Mouse (Mus musculus): ENCODE data around the gene Arhgef10l. TPM values are rescaled to one million over a fixed set of nuclear protein-coding genes. Genes with fewer than 3 reads are reported as not detected.

The Arhgef10l gene
- total and polyA plus RNA-seq, 3 experiments: 10.2 to 26.0 TPM; not detected in 1

GRCm38 (mm10) chr4:140500766-140501165 lies 165.0 kb downstream of the Arhgef10l start:
- no peak for TF ChIP-seq ZC3H11A (IDR thresholded peaks at IDR 0.05; ENCODE audit: low read depth, low read length)
- TF ChIP-seq USF1 (IDR thresholded peaks at IDR 0.05; ENCODE audit: low read depth, low read length): no peak
- TF ChIP-seq BHLHE40 (IDR thresholded peaks at IDR 0.05; ENCODE audit: borderline replicate concordance, low read depth, low read length): no peak
- TF ChIP-seq TBP (IDR thresholded peaks at IDR 0.05; ENCODE audit: low read depth, low read length): no peak
- no peak for TF ChIP-seq MXI1 (IDR thresholded peaks at IDR 0.05; ENCODE audit: low read depth, low read length)
- no peak for TF ChIP-seq UBTF (IDR thresholded peaks at IDR 0.05; ENCODE audit: borderline replicate concordance, insufficient read depth, low read depth, low read length)
- no peak for TF ChIP-seq MAX (IDR thresholded peaks at IDR 0.05; ENCODE audit: low read length)
- no peak for TF ChIP-seq CHD2 (IDR thresholded peaks at IDR 0.05; ENCODE audit: low read length)
- no peak for TF ChIP-seq KAT2A (conservative IDR thresholded peaks at IDR 0.05; ENCODE audit: low read depth, low read length)
- TF ChIP-seq MAZ (IDR thresholded peaks at IDR 0.05; ENCODE audit: low read depth, low read length): no peak
- no peak for TF ChIP-seq USF2 (IDR thresholded peaks at IDR 0.05; ENCODE audit: borderline replicate concordance in 1 of 2, insufficient read depth in 1 of 2, low read depth in 1 of 2, low read length in 2 of 2)
- TF ChIP-seq ZKSCAN1 (IDR thresholded peaks at IDR 0.05; ENCODE audit: low read depth, low read length): no peak
- TF ChIP-seq POLR2A (IDR thresholded peaks at IDR 0.05; ENCODE audit: control insufficient read depth in 1 of 2, insufficient read depth in 1 of 2, low read depth in 1 of 2, low read length in 2 of 2, poor library complexity in 1 of 2): no peak
- TF ChIP-seq ELF1 (IDR thresholded peaks at IDR 0.05; ENCODE audit: low read depth, low read length): no peak
- no peak for TF ChIP-seq E2F4 (IDR thresholded peaks at IDR 0.05; ENCODE audit: borderline replicate concordance, low read depth, low read length)
- TF ChIP-seq RCOR1 (IDR thresholded peaks at IDR 0.05; ENCODE audit: low read depth, low read length): no peak
- no peak overlapping the region for H3K27ac ChIP-seq (ENCODE audit: control insufficient read depth, low read depth, low read length)
- no peaks in the 10 kb centered on the region for H3K36me3 ChIP-seq (ENCODE audit: control insufficient read depth in 1 of 2, insufficient read depth in 2 of 2, low read length in 2 of 2)
- H3K4me1 ChIP-seq (ENCODE audit: control insufficient read depth in 1 of 2, insufficient read depth in 2 of 2, low read length in 2 of 2): no peaks in the 10 kb centered on the region
- H3K4me3 ChIP-seq (ENCODE audit: control insufficient read depth in 1 of 2, insufficient read depth in 1 of 2, low read depth in 2 of 2, low read length in 2 of 2): no peak overlapping the region
- no peak overlapping the region for H3K9ac ChIP-seq (ENCODE audit: control insufficient read depth, low read depth, low read length, poor library complexity, severe bottlenecking)
- no peak for DNase-seq (ENCODE audit: low read depth, low spot score)
- no peaks in the 10 kb centered on the region for H3K79me2 ChIP-seq (ENCODE audit: control insufficient read depth, insufficient read depth, low read length, poor library complexity)
- H3K27me3 ChIP-seq (ENCODE audit: control insufficient read depth in 1 of 2, insufficient read depth in 2 of 2, low read length in 2 of 2): no peaks in the 10 kb centered on the region
- no peaks in the 10 kb centered on the region for H3K9me3 ChIP-seq (replicated peaks; ENCODE audit: insufficient read depth, low read length)

GRCm38 (mm10) chr4:140499571-140499970 lies 166.2 kb downstream of the Arhgef10l start:
- Histone ChIP-seq H3K79me2 (ENCODE audit: control insufficient read depth, insufficient read depth, low read length, poor library complexity) (no peaks in the 10 kb centered on the region), H3K36me3 (ENCODE audit: control insufficient read depth in 1 of 2, insufficient read depth in 2 of 2, low read length in 2 of 2) (no peaks in the 10 kb centered on the region), H3K9me3 (replicated peaks; ENCODE audit: insufficient read depth, low read length) (no peaks in the 10 kb centered on the region), H3K27ac (ENCODE audit: control insufficient read depth, low read depth, low read length) (no peak overlapping the region), H3K9ac (ENCODE audit: control insufficient read depth, low read depth, low read length, poor library complexity, severe bottlenecking) (no peak overlapping the region), H3K27me3 (ENCODE audit: control insufficient read depth in 1 of 2, insufficient read depth in 2 of 2, low read length in 2 of 2) (no peaks in the 10 kb centered on the region), H3K4me1 (ENCODE audit: control insufficient read depth in 1 of 2, insufficient read depth in 2 of 2, low read length in 2 of 2) (no peaks in the 10 kb centered on the region), H3K4me3 (ENCODE audit: control insufficient read depth in 1 of 2, insufficient read depth in 1 of 2, low read depth in 2 of 2, low read length in 2 of 2) (no peak overlapping the region)
- TF ChIP-seq MYB (IDR thresholded peaks at IDR 0.05; ENCODE audit: low read depth, low read length): no peak
- DNase-seq (ENCODE audit: low read depth, low spot score): no peak
